Mouse (Mus musculus) yolk sac, embryonic 10.5 days (tissue): ENCODE results near the gene Vps37d.
A peak's percentile ranks its signal among the peaks of the same experiment; 100 is the strongest.

Source experiments
- DNase-seq: peaks from one replicate; pipeline ENCODE4 v3.0.0-alpha.2; 2017; ENCODE audit warnings: low spot score

Vps37d gene

DNA sequence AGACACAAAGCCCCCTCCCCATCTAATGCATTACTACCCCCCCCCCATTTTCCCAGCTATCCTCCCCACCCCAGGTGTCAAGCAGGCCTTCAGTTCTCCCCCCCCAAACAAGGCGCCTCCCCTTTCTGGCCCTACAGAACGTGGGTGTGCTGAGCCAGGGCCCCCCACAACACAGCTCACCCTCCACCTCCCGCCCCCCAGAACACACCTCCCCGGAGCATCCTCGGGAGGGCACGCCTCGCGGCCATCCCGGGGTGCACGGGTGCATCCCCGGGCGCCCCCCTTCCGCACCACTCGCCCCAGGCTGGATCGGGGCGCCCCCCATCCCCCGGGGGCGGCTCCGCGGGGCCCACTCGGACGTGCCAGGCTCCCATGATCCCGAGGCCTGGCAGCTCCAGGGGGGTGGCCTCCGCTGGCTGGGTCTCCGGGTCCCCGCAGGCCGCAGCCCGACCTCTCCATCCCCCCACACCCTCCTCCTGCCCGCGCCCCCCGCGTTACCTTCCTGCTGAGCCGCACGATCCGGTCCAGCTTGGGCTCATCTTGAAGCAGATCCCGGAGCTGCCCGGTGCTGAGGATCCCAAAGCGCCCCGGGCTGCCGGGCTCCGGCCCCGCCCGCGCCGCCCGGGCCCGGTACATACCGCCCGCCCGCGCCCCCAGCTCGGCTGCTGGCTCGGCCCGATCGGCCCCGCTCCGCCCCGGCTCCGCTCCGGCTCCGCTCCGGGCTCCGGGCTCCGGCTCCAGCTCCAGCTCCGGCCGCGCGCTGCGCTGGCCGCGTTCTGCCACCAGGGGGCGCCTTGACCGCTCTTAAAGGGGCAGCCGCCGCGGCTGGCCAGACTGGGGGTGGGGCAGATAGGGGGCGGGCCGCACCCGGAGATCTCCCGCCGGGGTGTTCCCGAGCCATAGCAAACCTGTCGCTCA lies at the start of gene Vps37d:
Gene Vps37d, minus strand, starts transcription at position 703 of the 918 bp plus-strand sequence.
- DNase-seq, result peak; percentile 88

DNA sequence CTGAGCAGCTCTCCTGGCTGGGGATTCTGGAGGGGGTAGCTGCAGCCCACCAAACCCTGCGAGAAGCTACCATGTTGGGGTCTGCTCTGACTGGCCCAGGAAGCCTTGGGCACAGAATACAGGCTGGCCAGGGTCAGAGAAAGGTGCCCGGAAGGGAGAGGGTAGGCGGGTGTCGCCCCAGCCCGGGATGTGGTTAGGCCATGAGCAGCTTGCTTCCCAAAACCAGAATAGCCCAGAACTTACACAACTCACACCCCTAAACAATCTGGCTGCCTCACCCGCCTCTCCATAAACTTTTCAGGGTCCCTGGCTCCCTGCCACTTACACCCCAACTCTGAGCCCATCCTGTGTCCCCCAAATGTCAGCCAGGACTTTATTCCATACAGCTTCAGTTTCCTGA lies 49.6 kb upstream of the Vps37d start:
- no peak for DNase-seq

DNA sequence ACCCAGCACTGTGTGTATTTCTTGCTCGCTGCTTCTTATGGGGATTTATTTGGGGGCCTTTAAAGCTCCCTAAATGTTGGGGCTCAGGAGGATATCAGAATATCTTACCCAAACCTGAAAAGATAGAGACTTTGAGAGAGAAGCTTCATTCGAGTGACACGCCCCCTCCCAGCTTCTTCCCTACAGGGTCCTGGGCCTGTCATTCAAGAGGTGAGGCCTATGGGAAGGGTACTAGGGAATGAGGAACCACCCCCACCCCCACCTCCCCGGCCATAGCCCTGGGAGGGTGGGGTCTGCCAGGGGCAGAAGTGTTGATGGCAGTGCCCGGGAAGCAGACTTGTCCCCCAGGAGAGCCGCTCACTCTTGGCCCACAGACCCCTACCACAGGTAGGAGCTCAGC lies 48.1 kb upstream of the Vps37d start:
- no peak for DNase-seq

DNA sequence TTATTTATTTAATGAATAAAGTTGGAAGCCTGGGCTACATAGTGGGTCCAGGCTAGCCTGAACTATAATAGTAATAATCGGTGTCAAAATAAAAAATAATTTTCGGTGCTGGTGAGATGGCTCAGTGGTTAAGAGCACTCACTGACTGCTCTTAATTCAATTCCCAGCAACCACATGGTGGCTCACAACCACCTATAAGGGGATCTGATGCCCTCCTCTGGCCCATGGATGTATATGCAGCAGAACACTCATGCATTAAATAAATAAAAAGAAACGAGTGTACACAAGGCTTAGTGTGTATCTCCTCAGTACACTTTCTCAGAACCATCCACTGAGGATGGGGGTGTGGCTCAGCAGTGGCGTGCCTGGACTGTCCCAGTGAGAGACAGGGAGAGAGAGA lies 42.7 kb upstream of the Vps37d start:
- no peak for DNase-seq

DNA sequence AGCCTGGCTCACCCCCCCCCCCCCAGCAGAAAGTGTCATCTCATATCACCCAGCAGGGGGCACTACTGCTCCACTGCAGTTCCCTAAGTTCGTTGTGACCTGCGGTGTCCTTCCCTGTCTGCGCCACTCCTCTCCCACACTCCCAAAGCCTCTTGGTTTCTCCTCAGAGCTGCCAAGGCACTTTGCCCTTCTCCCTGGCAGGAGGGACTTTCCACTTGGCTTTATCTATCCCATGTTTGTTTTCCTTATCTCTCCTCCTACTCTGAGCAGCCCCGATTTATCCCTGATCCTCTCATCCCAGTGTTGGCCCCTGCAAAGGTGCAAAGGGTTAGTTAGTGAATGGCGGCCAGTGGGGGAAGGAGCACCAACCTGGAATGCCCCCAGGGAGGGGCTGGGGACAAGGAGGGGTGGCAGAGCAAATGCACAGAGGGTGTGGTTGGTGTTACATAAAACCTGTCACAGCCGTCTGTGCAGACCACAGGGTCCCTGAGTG lies 40.6 kb upstream of the Vps37d start:
- DNase-seq, result peak; percentile 89

DNA sequence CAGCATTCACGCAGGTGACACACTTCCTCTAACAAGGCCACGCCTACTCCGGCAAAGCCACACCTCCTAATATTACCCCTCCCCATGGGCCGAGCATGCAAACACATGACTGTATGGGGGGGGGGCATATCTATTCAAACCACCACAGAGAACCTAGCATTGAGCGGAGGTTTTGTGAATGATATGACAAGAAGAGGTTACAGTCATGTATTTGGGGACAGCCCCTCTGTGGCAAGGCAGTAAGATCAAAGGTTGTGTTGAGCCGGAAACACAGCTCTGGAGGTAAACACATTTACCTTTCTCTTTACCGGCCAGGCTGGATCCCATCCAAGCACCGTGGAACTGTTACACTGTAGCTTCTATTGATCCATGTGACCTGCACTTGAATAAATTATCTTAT lies 37.2 kb upstream of the Vps37d start:
- peak; percentile 57 for DNase-seq

DNA sequence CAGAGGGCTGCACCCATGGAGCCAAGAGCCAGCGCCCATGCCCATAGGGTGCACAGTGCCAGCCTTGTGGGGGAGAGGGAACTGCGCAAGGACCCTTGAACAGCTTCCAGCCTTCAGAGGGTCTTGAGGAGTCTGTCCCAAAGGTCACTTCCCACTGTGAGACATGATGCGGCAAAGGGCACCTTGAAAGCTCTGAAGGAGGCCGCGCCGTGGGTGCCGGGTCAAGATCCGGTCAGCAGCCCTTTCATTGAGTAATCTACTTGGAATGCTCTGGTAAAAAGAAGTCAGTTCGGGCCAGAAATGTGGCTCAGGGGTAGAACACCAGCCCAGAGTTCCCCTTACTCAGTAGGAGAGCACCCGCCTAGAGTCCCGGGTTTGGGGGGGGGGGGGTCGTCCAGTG lies 35.7 kb upstream of the Vps37d start:
- no peak for DNase-seq

DNA sequence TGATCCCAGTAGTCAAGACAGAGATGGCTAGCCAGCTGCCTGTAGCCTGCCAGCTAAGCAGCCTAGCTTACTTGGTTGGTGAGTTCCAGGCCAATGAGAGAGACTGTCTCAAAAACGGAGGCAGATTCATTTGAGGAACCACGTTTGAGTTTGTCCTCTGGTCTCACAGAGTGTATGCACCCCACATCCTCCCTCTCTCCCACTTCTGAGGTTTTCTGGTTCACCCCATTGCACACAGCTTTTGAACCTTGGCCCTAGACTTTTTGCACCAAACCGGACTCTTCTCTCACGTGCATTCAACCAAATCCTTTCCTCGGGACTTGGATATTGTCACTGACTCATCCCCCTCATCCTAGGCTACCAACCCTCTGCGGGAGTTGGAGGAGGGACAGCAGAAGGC lies 31.9 kb upstream of the Vps37d start:
- DNase-seq, result no peak

DNA sequence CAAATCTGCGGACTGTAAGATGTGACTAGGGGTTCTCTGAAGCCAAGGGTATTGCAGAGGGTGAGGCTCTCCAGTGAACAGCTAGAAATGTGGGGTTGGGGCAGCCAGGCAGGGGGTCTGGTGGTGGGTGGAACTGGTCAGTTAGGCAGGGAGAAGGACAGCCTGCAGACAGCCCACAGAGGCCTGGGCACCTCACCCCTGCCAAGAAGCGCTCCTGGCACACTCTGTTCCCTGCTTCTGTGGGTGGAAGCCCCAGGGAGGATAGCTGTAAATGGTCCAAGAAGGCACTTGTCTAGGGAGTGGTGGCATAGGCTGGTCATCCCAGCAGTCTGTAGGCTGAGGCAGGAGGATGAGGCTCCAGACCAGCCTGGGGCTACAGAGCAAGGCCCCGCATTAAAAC lies 31.4 kb upstream of the Vps37d start:
- no peak for DNase-seq

DNA sequence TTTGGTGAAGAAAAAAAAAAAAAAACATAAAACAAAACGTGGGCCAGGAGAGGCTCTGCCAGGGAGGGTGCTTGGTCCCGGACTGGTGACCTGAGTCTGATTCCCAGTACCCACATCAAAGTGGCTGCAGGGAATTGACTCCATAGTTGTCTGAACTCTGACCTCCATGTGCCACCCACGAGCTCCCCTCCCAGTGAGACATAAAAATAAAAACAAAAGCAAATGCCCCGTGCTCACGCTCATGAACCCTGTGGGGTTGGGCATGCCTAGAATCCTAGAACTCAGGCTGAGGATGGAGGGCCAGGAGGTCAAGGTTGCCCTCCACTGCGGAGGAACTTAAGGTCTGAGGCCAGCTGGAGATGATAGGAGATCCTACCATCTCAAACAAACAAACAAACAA lies 31.0 kb upstream of the Vps37d start:
- no peak for DNase-seq

DNA sequence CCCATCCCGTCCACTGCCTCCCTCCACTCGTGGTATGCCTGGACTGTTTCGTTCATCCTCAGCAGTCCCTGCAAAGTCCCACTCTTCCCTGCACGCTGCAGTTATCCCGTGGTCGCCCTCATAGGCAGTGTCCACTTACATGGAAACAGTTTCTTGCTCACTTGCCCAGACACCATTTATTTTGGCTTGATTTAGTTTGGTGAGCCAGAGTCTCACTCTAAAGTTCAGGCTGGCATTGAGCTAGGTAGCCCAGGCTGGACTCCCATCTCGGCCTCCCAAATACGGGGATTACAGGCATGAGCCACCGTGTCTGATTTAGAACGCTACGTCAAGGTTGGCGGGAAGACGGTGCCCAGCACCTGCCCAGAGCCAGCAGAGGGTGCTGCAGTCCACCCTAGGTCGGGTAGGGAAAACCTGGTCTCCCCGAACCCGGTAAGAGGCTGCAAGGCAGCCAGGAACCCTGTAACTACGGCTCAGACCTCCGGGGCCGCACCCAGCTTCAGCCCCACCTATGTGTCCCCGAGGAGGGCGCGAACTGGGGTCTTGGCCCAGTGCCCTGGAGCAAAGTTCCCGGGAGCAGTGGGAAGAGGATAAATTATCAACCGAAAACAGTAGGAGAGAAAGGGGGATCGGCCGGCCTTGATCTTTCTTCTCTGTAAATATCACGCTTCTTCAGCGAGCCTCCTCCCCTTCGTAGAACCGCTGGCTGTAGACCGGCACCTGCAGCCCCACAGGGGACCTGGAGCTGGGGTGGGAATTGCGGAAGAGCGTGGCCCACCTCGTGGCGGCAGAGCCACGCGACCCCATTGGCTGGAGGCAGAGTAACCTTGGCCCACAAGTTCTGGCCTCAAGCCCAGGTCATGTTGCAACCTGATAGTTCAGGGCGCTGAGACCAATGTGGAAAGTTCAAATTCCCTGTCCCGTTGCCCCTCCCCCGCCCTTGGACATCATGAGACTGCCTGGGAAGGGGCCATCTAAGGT lies 29.7 kb upstream of the Vps37d start:
- DNase-seq, result peak; percentile 87

DNA sequence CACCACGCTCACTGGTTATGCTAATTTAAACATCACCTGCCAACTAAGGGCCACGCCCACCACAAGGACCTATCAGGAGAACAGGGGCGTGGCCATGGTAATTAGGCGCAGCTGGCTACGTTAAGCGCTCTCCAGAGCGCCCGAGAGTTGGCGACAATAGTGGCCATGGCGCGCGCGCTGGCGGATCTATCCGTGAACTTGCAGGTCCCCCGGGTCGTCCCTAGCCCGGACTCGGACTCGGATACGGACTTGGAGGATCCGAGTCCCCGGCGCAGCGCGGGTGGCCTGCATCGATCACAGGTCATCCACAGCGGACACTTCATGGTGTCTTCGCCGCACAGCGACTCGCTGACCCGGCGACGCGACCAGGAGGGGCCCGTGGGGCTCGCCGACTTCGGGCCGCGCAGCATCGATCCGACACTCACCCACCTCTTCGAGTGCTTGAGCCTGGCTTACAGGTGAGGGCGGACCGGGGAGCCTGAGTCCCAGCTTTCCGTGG lies 28.7 kb upstream of the Vps37d start:
- peak; percentile 83 for DNase-seq

DNA sequence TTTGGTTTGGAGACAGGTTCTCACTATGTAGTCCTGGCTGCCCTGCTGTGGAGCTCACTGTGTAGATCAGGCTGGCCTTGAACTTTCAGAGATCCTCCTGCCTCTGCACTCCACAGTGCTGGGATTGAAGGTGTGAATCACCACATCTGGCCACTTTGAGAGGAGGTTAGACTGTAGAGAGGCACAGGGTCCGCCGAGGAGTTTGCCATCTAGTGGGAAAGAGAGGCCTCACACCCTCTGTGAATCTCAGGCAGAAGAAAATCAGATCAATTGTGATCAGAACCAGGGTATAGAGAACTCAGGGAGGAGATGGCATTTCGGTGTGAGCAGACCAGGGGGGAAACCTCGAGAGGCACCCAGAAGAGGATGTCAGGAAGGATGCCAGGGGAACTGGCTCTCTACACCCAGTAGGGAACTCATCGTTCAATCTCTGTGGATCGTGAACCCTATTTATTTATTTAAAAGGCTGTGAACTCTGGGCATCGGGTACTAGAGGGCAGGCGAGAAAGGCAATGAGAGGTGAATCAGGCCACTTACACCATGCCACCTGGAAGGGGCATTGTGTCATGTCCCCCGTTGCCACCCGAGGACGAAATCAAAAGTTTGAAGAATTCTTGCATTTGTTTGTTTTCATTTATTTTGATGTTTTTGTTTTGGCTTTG lies 26.1 kb upstream of the Vps37d start:
- DNase-seq, result no peak

DNA sequence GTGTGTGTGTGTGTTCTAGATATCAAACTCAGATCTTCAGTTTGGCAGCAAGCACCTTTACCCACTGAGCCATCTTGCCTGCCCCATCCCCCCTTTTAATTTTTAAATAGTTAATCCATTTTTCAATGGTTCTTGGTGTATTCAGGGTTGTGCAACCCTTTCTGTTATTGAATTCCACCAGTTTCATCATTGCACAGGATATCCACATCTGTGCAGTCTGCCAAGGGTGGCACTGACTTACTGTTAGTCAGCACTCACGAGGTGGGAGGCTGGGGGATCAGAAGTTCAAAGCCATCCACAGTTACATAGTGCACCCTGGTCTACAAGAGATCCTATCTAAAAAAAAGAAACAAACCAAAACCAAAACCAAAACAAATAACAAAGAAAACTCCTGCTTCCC lies 22.9 kb upstream of the Vps37d start:
- no peak for DNase-seq

DNA sequence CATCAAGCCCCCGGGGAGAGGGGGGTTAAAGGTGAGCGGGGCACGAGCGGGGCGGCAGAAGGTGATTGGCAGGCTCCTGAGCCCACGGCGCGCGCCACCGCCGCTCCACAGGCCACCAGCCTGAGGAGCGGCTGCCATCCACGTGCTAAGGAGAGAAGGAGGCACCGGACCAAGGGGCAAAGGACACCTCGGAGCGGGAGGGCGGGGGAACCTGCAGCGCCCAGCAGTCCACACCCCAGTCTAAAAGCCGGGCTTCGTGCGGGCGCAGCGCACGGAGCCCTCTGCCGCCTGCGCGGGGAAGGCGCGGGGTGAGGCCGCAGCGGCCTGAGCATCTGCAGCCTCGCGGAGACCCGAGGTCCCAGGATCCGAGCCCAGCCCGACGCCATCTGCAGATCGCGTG lies 11.6 kb upstream of the Vps37d start, which contains the start of gene Mlxipl:
Gene Mlxipl, plus strand, starts transcription at position 238 of the 400 bp plus-strand sequence.
- peak; percentile 40 for DNase-seq

DNA sequence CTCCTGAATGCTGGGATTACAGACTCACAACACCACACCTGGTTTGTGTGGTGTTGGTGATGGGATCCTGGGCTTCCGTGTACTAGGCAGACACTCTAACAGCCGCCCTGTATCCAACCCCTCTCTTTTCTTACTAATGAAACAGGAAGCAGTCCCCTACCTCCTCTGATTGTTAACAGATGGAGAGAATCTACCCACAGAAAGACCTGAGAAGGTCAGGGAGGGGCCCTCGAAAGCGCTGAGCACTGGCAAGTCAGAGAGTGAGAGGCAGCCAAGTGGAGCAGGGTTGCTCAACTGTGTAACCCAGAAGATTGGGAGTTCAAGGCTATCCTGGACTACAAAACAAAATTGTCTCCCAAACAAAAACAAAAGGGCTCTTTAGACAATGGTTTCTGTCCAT lies 8.8 kb upstream of the Vps37d start:
- DNase-seq, result no peak

DNA sequence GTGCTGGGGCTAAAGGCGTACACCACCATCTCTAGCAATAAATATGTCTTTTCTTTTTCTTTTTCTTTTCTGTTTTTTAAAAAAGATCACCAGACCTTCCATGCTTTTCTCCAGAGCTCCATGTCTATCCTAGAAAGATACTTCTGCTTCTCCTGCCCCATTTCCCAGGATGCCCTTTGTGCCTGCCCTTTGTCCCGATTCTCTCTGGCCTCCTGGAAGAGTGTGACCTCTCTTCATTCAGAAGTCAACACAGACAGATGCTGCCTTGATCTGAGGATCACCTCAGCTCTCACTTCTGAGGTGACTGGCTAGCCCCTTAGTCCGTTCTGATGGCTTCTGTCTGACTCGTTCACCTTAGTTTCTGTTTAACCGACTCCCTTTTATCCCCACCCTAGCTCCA lies 2.5 kb upstream of the Vps37d start:
- DNase-seq, result no peak

DNA sequence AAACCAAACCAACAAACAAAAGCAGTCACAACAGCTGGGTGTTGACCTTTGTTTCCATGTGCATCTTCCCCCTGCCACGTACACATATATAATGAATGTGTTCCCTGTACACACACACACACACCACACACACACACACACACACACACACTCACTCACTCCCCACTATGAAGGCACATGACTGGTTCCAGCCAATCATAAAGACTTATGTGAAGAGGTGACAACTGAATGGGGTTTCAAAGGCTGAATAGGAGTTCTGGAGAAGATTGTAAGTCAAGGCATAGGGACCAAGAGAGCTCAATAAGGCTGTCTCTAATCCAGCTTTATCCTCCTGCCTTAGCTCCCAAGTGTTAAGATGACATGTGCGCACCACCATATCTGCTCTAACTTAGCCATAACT lies 1.5 kb upstream of the Vps37d start:
- no peak for DNase-seq

DNA sequence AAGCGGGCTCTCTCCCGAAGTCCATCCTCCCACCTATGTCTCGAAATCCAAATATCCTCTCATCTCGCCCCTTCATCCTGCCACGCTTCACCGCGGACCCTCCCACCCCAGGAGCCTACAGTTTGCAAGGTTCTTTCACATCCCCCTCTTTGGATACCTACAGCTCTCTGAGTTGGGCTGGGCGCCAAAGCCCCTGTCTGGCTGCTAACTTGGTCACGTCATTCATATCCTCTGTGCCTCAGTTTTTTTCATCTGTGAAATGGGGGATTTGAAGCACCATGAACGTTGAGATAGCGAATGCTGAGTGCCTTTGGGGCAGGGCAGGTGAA lies 380 bp upstream of the Vps37d start:
- no peak for DNase-seq

DNA sequence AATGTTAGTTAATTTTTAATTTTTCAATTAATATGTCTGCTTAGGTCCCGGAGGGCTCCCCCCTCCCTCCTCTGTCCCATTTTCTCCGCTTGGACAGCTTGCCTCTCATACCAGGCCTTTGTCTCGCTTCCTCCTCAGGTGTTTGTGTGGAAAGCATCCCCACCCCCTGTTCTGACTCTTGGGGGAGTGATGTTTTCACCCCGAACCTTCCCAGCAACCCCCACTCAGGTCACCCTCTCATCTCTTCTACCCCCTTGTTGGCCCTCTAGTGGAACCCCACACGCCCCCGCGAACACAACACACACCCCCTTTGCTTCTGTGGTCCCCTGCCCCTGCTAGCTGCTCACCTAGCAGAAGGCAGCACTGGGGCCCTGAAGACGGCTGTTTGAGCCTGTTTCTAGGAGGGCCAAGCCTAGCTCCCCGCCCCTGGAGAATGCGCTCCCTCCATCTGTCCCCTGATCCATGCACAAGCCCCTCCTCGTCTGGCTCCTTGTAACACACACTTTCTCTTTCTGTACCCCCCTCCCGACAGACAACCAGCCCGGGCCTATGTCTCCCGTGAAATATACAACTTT lies 1.0 kb downstream of the Vps37d start:
- DNase-seq, result no peak

DNA sequence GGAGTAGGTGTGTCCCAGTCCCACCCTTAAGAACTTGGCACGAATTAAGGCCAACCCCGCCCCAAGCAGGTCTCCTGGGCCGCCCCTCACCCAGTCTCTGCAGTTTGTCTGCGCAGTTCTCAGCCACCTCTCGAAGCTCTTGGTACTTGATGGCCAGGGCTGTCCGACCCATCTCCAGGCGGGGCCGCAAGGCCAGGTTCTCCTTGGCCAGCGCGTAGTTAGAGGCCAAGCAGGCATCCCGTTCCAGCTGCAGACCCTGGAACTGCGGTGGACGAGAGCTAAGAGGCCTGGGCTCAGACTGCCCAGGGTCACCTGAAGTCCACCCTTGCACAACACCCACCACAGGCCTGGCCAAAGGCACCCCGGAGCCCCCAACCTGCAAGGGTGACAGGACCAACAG lies 1.7 kb downstream of the Vps37d start:
- no peak for DNase-seq

DNA sequence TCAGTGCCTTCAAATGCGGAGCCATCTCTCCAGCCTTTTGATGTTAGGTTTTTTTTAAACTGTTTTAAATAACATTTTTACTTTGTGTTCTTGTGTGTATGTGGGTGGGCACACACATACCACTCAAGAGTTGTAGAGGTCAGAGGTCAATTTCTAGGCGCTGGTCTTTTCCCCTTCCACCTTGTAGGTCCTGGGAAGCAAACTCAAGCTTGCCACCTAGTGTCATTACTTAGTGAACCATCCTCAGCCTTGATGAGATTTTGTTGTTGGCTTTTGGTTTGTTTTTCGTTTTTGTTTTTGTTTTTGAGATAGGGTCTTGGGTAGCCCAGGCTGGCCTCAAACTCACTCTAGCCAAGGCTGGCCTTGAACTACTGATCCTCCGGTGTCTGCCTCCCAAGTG lies 2.4 kb downstream of the Vps37d start:
- DNase-seq, result no peak
